ENCODE assay signal across 8 mouse cellular contexts in the genomic region with DNA sequence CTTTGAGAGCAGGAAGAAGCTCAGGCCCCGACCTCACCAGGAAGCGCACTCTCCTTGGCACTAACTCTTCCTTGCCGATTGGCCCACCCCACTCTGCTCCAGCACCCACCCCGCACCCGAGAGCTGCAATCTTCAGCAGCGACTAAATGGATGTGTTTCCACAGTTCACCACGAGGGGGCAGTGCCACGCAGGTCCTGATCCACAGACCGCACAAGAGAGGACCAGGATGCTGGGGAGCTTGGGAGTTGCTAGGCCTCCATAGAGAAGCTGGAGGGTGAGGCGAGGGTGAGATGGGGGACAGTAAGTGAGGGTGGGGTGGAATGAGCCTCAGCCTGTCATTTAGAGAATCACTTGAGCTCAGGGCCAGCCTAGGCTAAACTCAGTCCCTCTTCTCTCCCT. TPM values are rescaled to one million over a fixed set of nuclear protein-coding genes. Genes with fewer than 3 reads are reported as not detected.
DNase-seq lines count a peak whose midpoint lies in the region; ATAC-seq and TF ChIP-seq lines count a peak whose summit lies in the region.

No protein-coding gene starts in this region.

- no peaks in the 10 kb centered on the region for H3K36me3 ChIP-seq in heart, embryonic 12.5 days
- no peaks in the 10 kb centered on the region for H3K36me3 ChIP-seq in kidney, embryonic 16.5 days (ENCODE audit: insufficient read depth, low read length)
- H3K36me3 ChIP-seq in liver, embryonic 11.5 days (ENCODE audit: control insufficient read depth, insufficient read depth, low read length) = no peaks in the 10 kb centered on the region
- H3K36me3 ChIP-seq in splenic B cell, adult 2 months (ENCODE audit: control insufficient read depth, insufficient read depth, low read length, poor library complexity, severe bottlenecking) = no peaks in the 10 kb centered on the region

- peak; percentile 93 for DNase-seq in B cell, adult 2 months
- peak; percentile 83 for DNase-seq in liver, embryonic 11.5 days (ENCODE audit: low spot score)
- peak; percentile 93 for DNase-seq in naive thymus-derived CD4-positive, alpha-beta T cell, adult 2 months (ENCODE audit: low read depth)
- DNase-seq in splenic B cell, adult 2 months (ENCODE audit: low read depth, low spot score) = peak; percentile 91

- ATAC-seq in erythroblast, adult 5-6 weeks (replicated peaks; ENCODE audit: low FRiP score, poor library complexity, severe bottlenecking) = peak; percentile 76
- peak; percentile 51 for ATAC-seq in heart, embryonic 12.5 days (ENCODE audit: insufficient number of reproducible peaks, low FRiP score)
- ATAC-seq in kidney, embryonic 16.5 days (ENCODE audit: low FRiP score, low TSS enrichment) = peak; percentile 40
- ATAC-seq in liver, embryonic 11.5 days (replicated peaks; ENCODE audit: low FRiP score) = peak; percentile 35

- peak overlapping the region; percentile 35 for H3K4me2 ChIP-seq in heart, embryonic 12.5 days
- no peak overlapping the region for H3K4me2 ChIP-seq in kidney, embryonic 16.5 days (replicated peaks; ENCODE audit: low read depth, low read length)
- peak overlapping the region; percentile 26 for H3K4me2 ChIP-seq in liver, embryonic 11.5 days

- H3K4me1 ChIP-seq in bone marrow macrophage, adult 2 months (ENCODE audit: control insufficient read depth, insufficient read depth, low read length) = no peaks in the 10 kb centered on the region
- H3K4me1 ChIP-seq in heart, embryonic 12.5 days (replicated peaks) = peaks cover 17% of the 10 kb centered on the region
- H3K4me1 ChIP-seq in kidney, embryonic 16.5 days (ENCODE audit: insufficient read depth, low read length) = peaks cover 24% of the 10 kb centered on the region
- H3K4me1 ChIP-seq in liver, embryonic 11.5 days (replicated peaks; ENCODE audit: control insufficient read depth, insufficient read depth, low read length) = peaks cover 24% of the 10 kb centered on the region

- peaks cover 6% of the 10 kb centered on the region for H3K9me3 ChIP-seq in heart, embryonic 12.5 days (replicated peaks)
- H3K9me3 ChIP-seq in kidney, embryonic 16.5 days (ENCODE audit: low read length) = no peaks in the 10 kb centered on the region
- H3K9me3 ChIP-seq in liver, embryonic 11.5 days (ENCODE audit: control insufficient read depth, low read length) = peaks cover 3% of the 10 kb centered on the region; the same call in 1 of the 2 replicates

- H3K27ac ChIP-seq in bone marrow macrophage, adult 2 months (ENCODE audit: insufficient read depth, low read depth, low read length) = no peak overlapping the region
- no peak overlapping the region for H3K27ac ChIP-seq in heart, embryonic 12.5 days (ENCODE audit: poor library complexity, severe bottlenecking)
- H3K27ac ChIP-seq in kidney, embryonic 16.5 days (ENCODE audit: low read length) = no peak overlapping the region
- H3K27ac ChIP-seq in liver, embryonic 11.5 days (ENCODE audit: low read depth, low read length) = no peak overlapping the region

- peaks cover 53% of the 10 kb centered on the region for H3K27me3 ChIP-seq in heart, embryonic 12.5 days (replicated peaks)
- H3K27me3 ChIP-seq in kidney, embryonic 16.5 days (ENCODE audit: insufficient read depth, low read length) = peaks cover 9% of the 10 kb centered on the region; the same call in 1 of the 2 replicates
- H3K27me3 ChIP-seq in liver, embryonic 11.5 days (replicated peaks; ENCODE audit: control insufficient read depth, insufficient read depth, low read length) = peaks cover 16% of the 10 kb centered on the region
- H3K27me3 ChIP-seq in splenic B cell, adult 2 months (ENCODE audit: control insufficient read depth, insufficient read depth, low read length, poor library complexity, severe bottlenecking) = no peaks in the 10 kb centered on the region

- WGBS in heart, embryonic 12.5 days = under 1% methylated on average over 10 of the region's 10 CpGs
- 1% methylated on average over 10 of the region's 10 CpGs for WGBS in kidney, embryonic 16.5 days
- 4% methylated on average over 10 of the region's 10 CpGs for WGBS in liver, embryonic 11.5 days

- no peak overlapping the region for H3K9ac ChIP-seq in heart, embryonic 12.5 days
- no peak overlapping the region for H3K9ac ChIP-seq in kidney, embryonic 16.5 days (replicated peaks; ENCODE audit: low read length)
- no peak overlapping the region for H3K9ac ChIP-seq in liver, embryonic 11.5 days (ENCODE audit: low read depth, low read length)

- TF ChIP-seq CTCF in bone marrow macrophage, adult 2 months (IDR thresholded peaks at IDR 0.05; ENCODE audit: low read depth, low read length) = peak; percentile 61; the same call in 1 of the 2 replicates

- TF ChIP-seq POLR2A in bone marrow macrophage, adult 2 months (IDR thresholded peaks at IDR 0.05; ENCODE audit: borderline replicate concordance, low read depth, low read length) = no peak

- H3K4me3 ChIP-seq in bone marrow macrophage, adult 2 months (ENCODE audit: insufficient read depth, low read length) = no peak overlapping the region
- H3K4me3 ChIP-seq in heart, embryonic 12.5 days = no peak overlapping the region
- no peak overlapping the region for H3K4me3 ChIP-seq in kidney, embryonic 16.5 days (ENCODE audit: low read length)
- no peak overlapping the region for H3K4me3 ChIP-seq in liver, embryonic 11.5 days (ENCODE audit: low read depth, low read length)

RNA-seq across cellular contexts. Expression of a gene that starts 11.6 kb away (rescaled TPM):
- 3.0 and 4.7 TPM in 2 replicates for polyA plus RNA-seq in bone marrow macrophage, adult 2 months (2012; ENCODE audit: insufficient read depth, insufficient read length, missing spikeins)
- 3.3 TPM in 1 of 2 replicates, not detected in the other for total RNA-seq in erythroblast, adult 5-6 weeks (2015; ENCODE audit: low replicate concordance)
- total RNA-seq in erythroblast, adult 5-6 weeks (2017; ENCODE audit: low replicate concordance) = not detected in 2 replicates
- 0.57 and 0.64 TPM in 2 replicates for polyA plus RNA-seq in heart, embryonic 12.5 days (2016; fragmentation: Nextera tagmentation; extraction: Ambion mirVana)
- 0.58 and 0.81 TPM in 2 replicates for polyA plus RNA-seq in kidney, embryonic 16.5 days (2015; fragmentation: Nextera tagmentation; extraction: Ambion mirVana)
- 0.84 and 1.3 TPM in 2 replicates for polyA plus RNA-seq in liver, embryonic 11.5 days (2014; fragmentation: Nextera tagmentation; extraction: Ambion mirVana)

RNA-seq across cellular contexts. Expression of a gene that starts 14.9 kb away (rescaled TPM):
- polyA plus RNA-seq in bone marrow macrophage, adult 2 months (2012; ENCODE audit: insufficient read depth, insufficient read length, missing spikeins) = not detected in 2 replicates
- not detected in 2 replicates for total RNA-seq in erythroblast, adult 5-6 weeks (2015; ENCODE audit: low replicate concordance)
- not detected in 2 replicates for total RNA-seq in erythroblast, adult 5-6 weeks (2017; ENCODE audit: low replicate concordance)
- 0.46 and 0.67 TPM in 2 replicates for polyA plus RNA-seq in heart, embryonic 12.5 days (2016; fragmentation: Nextera tagmentation; extraction: Ambion mirVana)
- 2.7 and 4.0 TPM in 2 replicates for polyA plus RNA-seq in kidney, embryonic 16.5 days (2015; fragmentation: Nextera tagmentation; extraction: Ambion mirVana)
- polyA plus RNA-seq in liver, embryonic 11.5 days (2014; fragmentation: Nextera tagmentation; extraction: Ambion mirVana) = 0.31 and 0.45 TPM in 2 replicates

RNA-seq across cellular contexts. Expression of a gene that starts 35.7 kb away (rescaled TPM):
- polyA plus RNA-seq in bone marrow macrophage, adult 2 months (2012; ENCODE audit: insufficient read depth, insufficient read length, missing spikeins) = 42.1 and 50.1 TPM in 2 replicates
- 11.7 and 14.0 TPM in 2 replicates for total RNA-seq in erythroblast, adult 5-6 weeks (2015; ENCODE audit: low replicate concordance)
- total RNA-seq in erythroblast, adult 5-6 weeks (2017; ENCODE audit: low replicate concordance) = 5.0 and 6.4 TPM in 2 replicates
- polyA plus RNA-seq in heart, embryonic 12.5 days (2016; fragmentation: Nextera tagmentation; extraction: Ambion mirVana) = 34.4 and 36.4 TPM in 2 replicates
- polyA plus RNA-seq in kidney, embryonic 16.5 days (2015; fragmentation: Nextera tagmentation; extraction: Ambion mirVana) = 65.8 and 68.7 TPM in 2 replicates
- polyA plus RNA-seq in liver, embryonic 11.5 days (2014; fragmentation: Nextera tagmentation; extraction: Ambion mirVana) = 66.0 and 66.7 TPM in 2 replicates
